Mouse (Mus musculus): ENCODE data around the gene Lrch3.

GRCm38 (mm10) chr16:32913212-32913611 is 688 bp upstream of the Lrch3 start:
- no peak for TF ChIP-seq POLR2A (IDR thresholded peaks at IDR 0.05; ENCODE audit: insufficient read length, low read depth)
- no peak for TF ChIP-seq E2F4 (IDR thresholded peaks at IDR 0.05; ENCODE audit: insufficient read depth)
- no peak for TF ChIP-seq CEBPB (IDR thresholded peaks at IDR 0.05; ENCODE audit: insufficient read depth, poor library complexity, severe bottlenecking)
- no peak for TF ChIP-seq USF1 (IDR thresholded peaks at IDR 0.05; ENCODE audit: low read depth)
- TF ChIP-seq MYOG (IDR thresholded peaks at IDR 0.05; ENCODE audit: control insufficient read depth in 1 of 3, insufficient read depth in 1 of 3, insufficient read length in 2 of 3, low read depth in 2 of 3): no peak
- TF ChIP-seq TCF12 (IDR thresholded peaks at IDR 0.05; ENCODE audit: insufficient read depth, poor library complexity, severe bottlenecking): no peak
- no peak for TF ChIP-seq POLR2AphosphoS2 (IDR thresholded peaks at IDR 0.05; ENCODE audit: insufficient read length, low read depth)
- no peak for TF ChIP-seq MAX (IDR thresholded peaks at IDR 0.05; ENCODE audit: low read depth)
